Mouse (Mus musculus): ENCODE data around the gene Casc3. TPM values are rescaled to one million over a fixed set of nuclear protein-coding genes. Genes with fewer than 3 reads are reported as not detected.

Casc3 gene
- polyA plus RNA-seq, 1 experiment from 2014 or later, result 59.9 TPM

DNA sequence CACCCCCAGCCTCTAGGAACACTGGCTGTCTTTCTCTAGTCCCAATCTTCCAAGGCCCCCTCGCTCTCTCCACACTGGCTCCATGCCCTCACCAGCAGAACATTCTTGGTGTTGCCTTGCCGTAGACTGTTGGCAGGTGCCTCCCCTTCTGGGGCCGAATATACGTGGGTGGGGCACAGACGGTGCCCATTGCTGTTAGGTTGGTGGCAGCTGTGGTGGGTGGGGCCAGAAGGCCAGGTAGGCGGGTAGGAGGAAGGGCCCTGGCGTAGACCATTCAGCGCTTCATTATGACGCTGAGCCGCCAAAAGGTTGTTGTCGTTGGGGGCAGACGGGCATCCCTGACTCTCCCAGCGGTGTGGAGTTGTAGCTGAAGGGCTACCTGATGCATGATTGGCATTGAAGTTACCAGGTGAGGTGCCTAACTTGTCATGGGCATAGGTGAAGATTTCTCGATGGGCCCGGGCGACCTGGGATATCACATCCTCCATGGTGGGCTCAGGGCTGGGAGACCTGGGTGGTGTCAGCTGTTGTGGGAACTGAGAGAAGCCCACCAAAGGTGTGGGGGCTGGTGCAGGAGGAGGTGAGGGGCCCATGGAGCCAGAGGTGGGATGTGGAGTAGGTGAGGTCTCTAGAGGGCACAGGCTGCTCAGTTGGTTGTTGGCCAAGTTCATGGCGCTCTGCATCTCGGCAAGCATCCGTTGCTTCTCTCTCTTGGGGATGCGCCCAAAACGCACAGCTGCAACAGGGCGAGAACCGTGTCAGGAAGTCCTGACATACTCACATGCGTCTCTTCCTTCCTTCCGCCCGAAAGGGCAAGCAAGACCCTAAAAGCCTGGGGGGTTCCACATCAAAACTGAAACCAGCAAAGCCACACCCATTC is 34.4 kb upstream of the Casc3 start:
- 96% methylated on average over 26 of the region's 26 CpGs for WGBS
- no peak overlapping the region for H3K27ac ChIP-seq (ENCODE audit: low read depth, low read length)
- no peaks in the 10 kb centered on the region for H3K9me3 ChIP-seq (ENCODE audit: control insufficient read depth, low read length)
- peaks cover 39% of the 10 kb centered on the region for H3K4me1 ChIP-seq (replicated peaks; ENCODE audit: control insufficient read depth, insufficient read depth, low read length)
- H3K36me3 ChIP-seq (ENCODE audit: control insufficient read depth, insufficient read depth, low read length), result no peaks in the 10 kb centered on the region
- H3K4me3 ChIP-seq (ENCODE audit: low read depth, low read length), result no peak overlapping the region
- H3K4me2 ChIP-seq (ENCODE audit: low read depth, low read length, severe bottlenecking), result no peak overlapping the region
- H3K27me3 ChIP-seq (ENCODE audit: control insufficient read depth, insufficient read depth, low read length), result no peaks in the 10 kb centered on the region
- H3K9ac ChIP-seq (ENCODE audit: low read length), result no peak overlapping the region
- ATAC-seq (replicated peaks; ENCODE audit: low FRiP score) (no peak), DNase-seq (ENCODE audit: low spot score) (peak; percentile 45)

DNA sequence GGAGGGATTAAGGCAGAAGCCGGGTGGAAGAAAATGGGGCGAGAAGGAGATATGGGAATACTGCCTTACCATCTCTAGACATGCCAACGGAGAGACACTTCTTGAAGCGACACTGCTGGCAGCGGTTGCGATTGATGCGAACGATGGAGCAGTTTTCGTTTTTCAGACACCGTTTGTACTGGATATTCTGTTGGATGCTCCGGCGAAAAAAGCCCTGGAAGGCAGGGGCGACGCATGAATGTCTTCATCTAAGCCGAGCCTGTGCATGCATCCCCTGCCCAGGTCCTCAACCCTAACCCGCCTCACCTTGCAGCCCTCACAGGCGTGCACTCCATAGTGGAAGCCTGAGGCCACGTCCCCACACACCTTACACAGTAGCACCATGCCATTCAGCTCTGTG is 33.6 kb upstream of the Casc3 start:
- 91% methylated on average over 18 of the region's 18 CpGs for WGBS
- no peaks in the 10 kb centered on the region for H3K9me3 ChIP-seq (ENCODE audit: control insufficient read depth, low read length)
- peaks cover 42% of the 10 kb centered on the region for H3K4me1 ChIP-seq (replicated peaks; ENCODE audit: control insufficient read depth, insufficient read depth, low read length)
- H3K27me3 ChIP-seq (ENCODE audit: control insufficient read depth, insufficient read depth, low read length), result no peaks in the 10 kb centered on the region
- H3K9ac ChIP-seq (ENCODE audit: low read length), result no peak overlapping the region
- H3K4me3 ChIP-seq (ENCODE audit: low read depth, low read length), result no peak overlapping the region
- DNase-seq (ENCODE audit: low spot score), result no peak
- no peak overlapping the region for H3K27ac ChIP-seq (ENCODE audit: low read depth, low read length)
- no peaks in the 10 kb centered on the region for H3K36me3 ChIP-seq (ENCODE audit: control insufficient read depth, insufficient read depth, low read length)
- H3K4me2 ChIP-seq (ENCODE audit: low read depth, low read length, severe bottlenecking), result no peak overlapping the region
- ATAC-seq (replicated peaks; ENCODE audit: low FRiP score), result no peak

DNA sequence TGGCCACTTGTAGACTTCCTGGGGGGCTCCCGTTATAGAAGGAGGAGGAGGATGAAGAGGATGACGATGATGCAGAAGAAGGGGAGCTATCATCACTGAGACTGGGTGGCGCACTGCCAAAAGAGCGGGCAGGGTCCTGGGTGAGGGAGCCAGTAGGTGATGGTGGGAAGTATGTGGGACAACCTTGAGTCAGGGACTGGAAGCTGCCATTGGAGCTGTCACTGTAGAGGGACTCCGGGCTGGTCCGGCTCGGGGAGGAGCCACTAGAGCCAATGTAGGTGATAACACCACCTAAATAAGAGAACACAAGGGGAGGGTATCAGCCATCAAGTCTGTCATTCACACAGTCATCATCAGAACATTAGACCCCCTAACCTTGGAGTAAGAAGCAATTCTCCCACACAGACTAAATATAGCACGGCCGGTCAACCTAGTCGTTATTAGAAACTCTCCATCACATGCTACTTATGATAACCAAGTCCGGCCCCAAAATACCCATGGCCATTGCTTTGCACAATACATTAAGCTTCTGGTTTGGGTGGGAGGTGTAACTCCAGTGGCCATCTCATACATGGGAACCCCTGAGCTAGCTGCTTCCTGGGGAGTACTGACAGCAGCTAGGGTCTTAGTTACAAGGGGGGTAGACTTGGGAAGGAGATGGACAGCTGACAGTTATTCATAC is 32.7 kb upstream of the Casc3 start:
- Histone ChIP-seq H3K4me2 (ENCODE audit: low read depth, low read length, severe bottlenecking) (no peak overlapping the region), H3K9ac (ENCODE audit: low read length) (no peak overlapping the region), H3K27me3 (ENCODE audit: control insufficient read depth, insufficient read depth, low read length) (no peaks in the 10 kb centered on the region), H3K27ac (ENCODE audit: low read depth, low read length) (no peak overlapping the region), H3K9me3 (ENCODE audit: control insufficient read depth, low read length) (no peaks in the 10 kb centered on the region), H3K4me1 (replicated peaks; ENCODE audit: control insufficient read depth, insufficient read depth, low read length) (peaks cover 41% of the 10 kb centered on the region), H3K36me3 (ENCODE audit: control insufficient read depth, insufficient read depth, low read length) (no peaks in the 10 kb centered on the region), H3K4me3 (ENCODE audit: low read depth, low read length) (no peak overlapping the region)
- 97% methylated on average over 11 of the region's 11 CpGs for WGBS
- ATAC-seq (replicated peaks; ENCODE audit: low FRiP score), result no peak
- peak; percentile 39 for DNase-seq (ENCODE audit: low spot score)

DNA sequence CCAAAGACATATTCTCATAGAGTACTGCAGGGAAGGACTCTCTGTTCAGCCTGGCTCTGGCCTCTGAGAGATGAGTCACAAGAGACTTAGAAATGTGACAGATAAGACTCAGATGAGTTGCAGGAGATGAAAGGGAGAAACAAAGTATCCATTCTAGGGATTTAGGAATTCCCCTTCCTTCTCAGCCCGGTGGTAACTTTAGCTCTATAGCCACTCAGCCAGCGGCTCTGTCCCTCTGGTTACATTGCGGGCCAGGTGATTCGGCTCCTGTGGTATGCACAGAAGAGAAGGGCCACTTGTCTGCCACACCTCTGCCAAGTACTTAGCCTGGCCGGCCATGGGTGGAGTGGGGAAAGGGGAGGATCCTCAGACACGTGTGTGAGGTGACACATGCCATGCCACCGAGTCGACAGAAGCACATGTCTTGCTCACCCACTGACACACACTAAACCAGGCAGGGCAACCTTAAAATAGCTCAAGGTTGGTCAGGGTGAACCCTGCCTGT is 32.0 kb upstream of the Casc3 start:
- H3K9ac ChIP-seq (ENCODE audit: low read length), result no peak overlapping the region
- no peak overlapping the region for H3K4me2 ChIP-seq (ENCODE audit: low read depth, low read length, severe bottlenecking)
- whole genome bisulfite sequencing, result 82% methylated on average over 8 of the region's 8 CpGs
- no peaks in the 10 kb centered on the region for H3K27me3 ChIP-seq (ENCODE audit: control insufficient read depth, insufficient read depth, low read length)
- no peak overlapping the region for H3K4me3 ChIP-seq (ENCODE audit: low read depth, low read length)
- peaks cover 39% of the 10 kb centered on the region for H3K4me1 ChIP-seq (replicated peaks; ENCODE audit: control insufficient read depth, insufficient read depth, low read length)
- ATAC-seq (replicated peaks; ENCODE audit: low FRiP score), result no peak
- no peaks in the 10 kb centered on the region for H3K36me3 ChIP-seq (ENCODE audit: control insufficient read depth, insufficient read depth, low read length)
- peak; percentile 51 for DNase-seq (ENCODE audit: low spot score)
- H3K27ac ChIP-seq (ENCODE audit: low read depth, low read length), result no peak overlapping the region
- H3K9me3 ChIP-seq (ENCODE audit: control insufficient read depth, low read length), result no peaks in the 10 kb centered on the region

DNA sequence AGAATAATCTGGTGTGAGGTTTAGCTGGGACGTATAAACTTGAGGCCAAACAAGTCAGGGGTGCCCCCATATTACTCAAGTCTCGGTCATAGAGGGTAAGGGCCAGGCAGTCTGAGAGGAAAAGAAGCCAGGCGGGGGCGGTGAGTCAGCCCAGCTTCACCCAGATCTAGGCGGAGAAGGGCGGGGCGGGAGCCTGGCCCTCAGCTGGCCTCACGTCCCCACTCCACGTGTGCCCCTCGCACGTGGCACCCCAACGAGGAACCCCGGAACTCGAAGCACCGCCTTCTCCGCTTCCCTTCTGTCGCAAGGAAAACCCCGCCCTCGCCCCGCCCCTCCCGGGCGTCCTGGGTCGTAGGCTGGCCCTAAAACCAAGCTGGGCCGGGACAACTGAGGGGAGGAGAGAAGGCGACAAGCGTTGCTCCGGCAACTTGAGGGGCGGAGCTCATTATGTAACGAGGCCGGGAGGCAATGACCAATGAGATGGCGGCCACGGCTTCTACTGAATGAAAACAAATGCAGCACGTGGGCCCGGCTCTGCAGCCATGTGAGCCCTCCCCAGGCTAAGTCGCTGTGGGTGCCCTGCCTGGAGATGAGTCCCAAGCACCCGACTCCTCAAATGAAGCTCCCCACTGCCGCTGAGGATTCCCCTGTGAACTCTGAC is 30.9 kb upstream of the Casc3 start:
- peak overlapping the region; percentile 17; the same call in 1 of the 2 replicates for H3K9ac ChIP-seq (ENCODE audit: low read length)
- DNase-seq (ENCODE audit: low spot score), result peak; percentile 96
- H3K27ac ChIP-seq (ENCODE audit: low read depth, low read length), result no peak overlapping the region
- H3K4me2 ChIP-seq (ENCODE audit: low read depth, low read length, severe bottlenecking), result peak overlapping the region; percentile 61
- H3K9me3 ChIP-seq (ENCODE audit: control insufficient read depth, low read length), result no peaks in the 10 kb centered on the region
- peak; percentile 84 for ATAC-seq (replicated peaks; ENCODE audit: low FRiP score)
- WGBS, result 1% methylated on average over 35 of the region's 37 CpGs
- H3K36me3 ChIP-seq (ENCODE audit: control insufficient read depth, insufficient read depth, low read length), result no peaks in the 10 kb centered on the region
- peak overlapping the region; percentile 28 for H3K4me3 ChIP-seq (ENCODE audit: low read depth, low read length)
- H3K4me1 ChIP-seq (replicated peaks; ENCODE audit: control insufficient read depth, insufficient read depth, low read length), result peaks cover 29% of the 10 kb centered on the region
- no peaks in the 10 kb centered on the region for H3K27me3 ChIP-seq (ENCODE audit: control insufficient read depth, insufficient read depth, low read length)

DNA sequence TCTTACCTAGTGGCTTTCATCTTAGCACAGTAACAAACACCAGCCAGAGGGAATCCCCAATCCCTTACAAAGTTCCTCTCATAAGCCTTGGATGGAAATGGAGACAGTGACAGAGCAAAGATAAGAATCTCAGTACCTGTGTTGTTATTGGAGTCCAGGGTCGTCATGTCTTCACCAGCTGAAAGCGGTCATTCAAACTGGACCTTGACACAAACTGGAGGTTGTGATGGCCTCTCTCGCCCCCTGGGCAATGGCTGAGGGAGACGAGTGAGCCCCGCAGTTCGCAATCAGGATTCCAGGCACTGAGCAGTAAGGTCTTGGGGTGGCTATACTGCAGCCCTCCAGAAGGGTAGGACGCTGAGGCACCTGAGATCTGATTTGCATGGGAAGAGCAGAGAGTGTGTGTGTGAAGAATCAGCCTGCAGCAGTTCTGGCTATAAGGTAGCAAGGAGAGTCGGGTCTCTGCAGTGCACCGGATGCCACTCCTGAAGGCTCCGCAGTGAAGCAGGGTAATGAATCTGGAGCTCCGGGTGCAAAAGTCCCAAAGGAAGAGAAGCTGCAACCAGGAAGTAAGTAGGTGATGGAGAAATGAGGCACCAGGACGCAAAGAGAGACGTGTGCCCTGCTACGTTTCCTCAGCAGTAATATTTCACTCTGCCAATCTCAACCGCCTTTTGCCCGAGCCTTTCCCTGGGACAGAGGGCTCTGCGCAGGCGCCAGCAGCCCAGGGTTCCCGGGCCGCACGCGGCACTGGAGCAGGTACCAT is 29.9 kb upstream of the Casc3 start, which contains the start of gene Nr1d1:
Gene Nr1d1 (minus strand): TSS at position 752 of the 766 bp plus-strand sequence.
- H3K27me3 ChIP-seq (ENCODE audit: control insufficient read depth, insufficient read depth, low read length), result no peaks in the 10 kb centered on the region
- peak within 1 kb of the TSS; percentile 61 for H3K4me2 ChIP-seq (ENCODE audit: low read depth, low read length, severe bottlenecking)
- no peaks in the 10 kb centered on the region for H3K36me3 ChIP-seq (ENCODE audit: control insufficient read depth, insufficient read depth, low read length)
- peak within 1 kb of the TSS; percentile 45 for H3K9ac ChIP-seq (ENCODE audit: low read length)
- DNase-seq (ENCODE audit: low spot score) (no peak), ATAC-seq (replicated peaks; ENCODE audit: low FRiP score) (no peak)
- 0 out of 2 replicates have a peak within 1 kb of the TSS, but pooled peaks have one; percentile 12 for H3K27ac ChIP-seq (ENCODE audit: low read depth, low read length)
- WGBS, result 1% methylated on average over 22 of the region's 22 CpGs
- peak within 1 kb of the TSS; percentile 28 for H3K4me3 ChIP-seq (ENCODE audit: low read depth, low read length)
- H3K9me3 ChIP-seq (ENCODE audit: control insufficient read depth, low read length), result no peaks in the 10 kb centered on the region
- peaks cover 29% of the 10 kb centered on the region for H3K4me1 ChIP-seq (replicated peaks; ENCODE audit: control insufficient read depth, insufficient read depth, low read length)

DNA sequence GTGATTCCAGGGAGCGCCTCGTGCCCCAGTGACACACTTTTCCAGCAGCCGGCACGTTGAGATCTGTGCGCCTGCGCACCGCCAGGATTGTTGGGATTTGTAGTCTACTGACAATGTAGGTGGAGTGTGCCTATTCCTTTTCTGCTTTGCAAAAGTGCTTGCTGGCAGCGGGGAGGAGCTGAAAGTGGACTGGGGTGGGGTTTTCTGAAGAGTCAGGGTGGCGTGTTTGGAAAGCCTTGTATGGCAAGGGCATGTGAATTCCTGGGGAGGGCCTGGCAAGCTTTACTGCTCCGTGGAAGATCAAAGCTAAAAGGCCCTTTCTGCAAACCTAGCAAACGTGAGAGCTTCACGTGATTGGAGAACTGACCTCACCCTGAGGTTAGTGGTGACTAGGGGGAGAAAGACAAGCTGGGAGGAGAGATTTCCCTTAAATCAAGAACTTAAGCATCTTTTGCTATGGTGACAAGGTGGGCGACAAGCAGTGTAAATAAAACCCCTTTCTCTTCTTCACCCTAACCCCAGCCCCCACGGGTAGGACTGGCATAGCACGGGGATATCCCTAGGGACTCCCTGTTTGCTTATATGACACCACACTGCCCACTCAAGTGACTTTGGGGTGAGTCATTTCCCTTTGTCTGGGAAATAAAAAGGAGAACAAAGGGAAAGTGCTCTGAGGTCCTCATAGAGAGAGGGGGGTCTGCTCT is 29.2 kb upstream of the Casc3 start:
- Histone ChIP-seq H3K9me3 (ENCODE audit: control insufficient read depth, low read length) (no peaks in the 10 kb centered on the region), H3K36me3 (ENCODE audit: control insufficient read depth, insufficient read depth, low read length) (no peaks in the 10 kb centered on the region), H3K27ac (ENCODE audit: low read depth, low read length) (no peak overlapping the region), H3K27me3 (ENCODE audit: control insufficient read depth, insufficient read depth, low read length) (no peaks in the 10 kb centered on the region), H3K4me2 (ENCODE audit: low read depth, low read length, severe bottlenecking) (peak overlapping the region; percentile 61), H3K4me1 (replicated peaks; ENCODE audit: control insufficient read depth, insufficient read depth, low read length) (peaks cover 29% of the 10 kb centered on the region), H3K4me3 (ENCODE audit: low read depth, low read length) (peak overlapping the region; percentile 28), H3K9ac (ENCODE audit: low read length) (0 out of 2 replicates have a peak overlapping the region, but pooled peaks have one; percentile 35)
- ATAC-seq (replicated peaks; ENCODE audit: low FRiP score) (peak; percentile 75), DNase-seq (ENCODE audit: low spot score) (peak; percentile 96)
- 8% methylated on average over 15 of the region's 15 CpGs for WGBS

Data from forebrain, embryonic 11.5 days (tissue).